Mouse (Mus musculus) liver, embryonic 11.5 days (tissue): ENCODE data around the gene Capn11. TPM values are rescaled to one million over a fixed set of nuclear protein-coding genes. Genes with fewer than 3 reads are reported as not detected.

ENCODE experiments used
- ATAC-seq: fragments of 200-750 bp; cut with Nextera tagmentation; replicated peaks from 2 replicates; pipeline ENCODE4 v1.8.0; 2017; ENCODE audit warnings: moderate number of reproducible peaks, mild to moderate bottlenecking, moderate TSS enrichment, moderate library complexity; ENCODE audit not compliant: low FRiP score
- DNase-seq: peaks from one replicate; pipeline ENCODE4 v3.0.0-alpha.2; 2017; ENCODE audit warnings: low spot score
- H3K27ac ChIP-seq: fragments of 300-500 bp; sonication (generic); 2 replicates; pipeline ENCODE4 v1.5.1; 2014; ENCODE audit warnings: mild to moderate bottlenecking, low read depth, low read length, control low read depth
- H3K27me3 ChIP-seq: fragments of 300-500 bp; sonication (generic); replicated peaks from 2 replicates; pipeline ENCODE4 v1.6.1; 2014; ENCODE audit warnings: low read length, mixed read lengths; ENCODE audit not compliant: control insufficient read depth, insufficient read depth
- H3K36me3 ChIP-seq: fragments of 300-500 bp; sonication (generic); 2 replicates; pipeline ENCODE4 v1.6.1; 2014; ENCODE audit warnings: mild to moderate bottlenecking, low read length, moderate library complexity, mixed read lengths; ENCODE audit not compliant: control insufficient read depth, insufficient read depth
- H3K4me1 ChIP-seq: fragments of 300-500 bp; sonication (generic); replicated peaks from 2 replicates; pipeline ENCODE4 v1.6.1; 2014; ENCODE audit warnings: low read length, mixed read lengths; ENCODE audit not compliant: control insufficient read depth, insufficient read depth
- H3K4me2 ChIP-seq: fragments of 300-500 bp; sonication (generic); 2 replicates; pipeline ENCODE4 v1.6.1; 2014; ENCODE audit warnings: mild to moderate bottlenecking, control low read depth, moderate library complexity
- H3K4me3 ChIP-seq: fragments of 300-500 bp; sonication (generic); 2 replicates; pipeline ENCODE4 v1.5.1; 2014; ENCODE audit warnings: low read depth, low read length, control low read depth
- H3K9ac ChIP-seq: fragments of 300-500 bp; sonication (generic); 2 replicates; pipeline ENCODE4 v1.6.1; 2014; ENCODE audit warnings: low read depth, low read length, control low read depth
- H3K9me3 ChIP-seq: fragments of 300-500 bp; sonication (generic); 2 replicates; pipeline ENCODE4 v1.6.1; 2016; ENCODE audit warnings: low read length, inconsistent platforms, mixed read lengths; ENCODE audit not compliant: control insufficient read depth
- WGBS: fragments of 180-500 bp; shearing (Covaris S2); extraction: QIAGEN DNeasy Blood & Tissue Kit; methylation state at CpG from one replicate; pipeline ENCODE4 v1.1.7; 2014; 5-methylcytosine and 5-hydroxymethylcytosine counted together
- polyA plus RNA-seq: library from polyadenylated mRNA; unstranded; fragments of >200 nt; fragmentation: Nextera tagmentation; extraction: Ambion mirVana; gene quantifications from 2 replicates; pipeline ENCODE4 v1.2.1, GENCODE M21; 2014

Gene Capn11
- polyA plus RNA-seq, 1 experiment from 2014 or later, result 0.43 TPM

GRCm38 (mm10) chr17:45600267-45600666 lies 58.9 kb downstream of the Capn11 start:
- WGBS, result 68% methylated on average over 8 of the region's 8 CpGs
- Histone ChIP-seq H3K4me3 (no peak overlapping the region), H3K4me1 (peaks cover 60% of the 10 kb centered on the region), H3K4me2 (no peak overlapping the region; the same call in 1 of the 2 replicates), H3K27me3 (peaks cover 10% of the 10 kb centered on the region), H3K9me3 (no peaks in the 10 kb centered on the region), H3K9ac (no peak overlapping the region; the same call in 1 of the 2 replicates), H3K27ac (no peak overlapping the region), H3K36me3 (no peaks in the 10 kb centered on the region)
- no peak for DNase-seq
- no peak for ATAC-seq

GRCm38 (mm10) chr17:45599446-45600242 lies 59.5 kb downstream of the Capn11 start, which contains the start of gene Slc29a1:
Gene Slc29a1 (minus strand): TSS chr17:45599606.
- Histone ChIP-seq H3K9ac (peak within 1 kb of the TSS; percentile 57), H3K9me3 (no peaks in the 10 kb centered on the region), H3K36me3 (no peaks in the 10 kb centered on the region), H3K4me3 (peak within 1 kb of the TSS; percentile 49), H3K27me3 (peaks cover 10% of the 10 kb centered on the region), H3K27ac (no peak within 1 kb of the TSS; the same call in 1 of the 2 replicates), H3K4me2 (peak within 1 kb of the TSS; percentile 77), H3K4me1 (peaks cover 60% of the 10 kb centered on the region)
- peak; percentile 32; the same call in 1 of the 2 replicates for ATAC-seq
- 19% methylated on average over 32 of the region's 32 CpGs for WGBS
- no peak for DNase-seq

GRCm38 (mm10) chr17:45598891-45599290 lies 60.2 kb downstream of the Capn11 start:
- WGBS, result 51% methylated on average over 3 of the region's 3 CpGs
- no peak overlapping the region for H3K27ac ChIP-seq
- peaks cover 10% of the 10 kb centered on the region for H3K27me3 ChIP-seq
- H3K9ac ChIP-seq, result no peak overlapping the region
- peak overlapping the region; percentile 49 for H3K4me3 ChIP-seq
- peaks cover 61% of the 10 kb centered on the region for H3K4me1 ChIP-seq
- H3K9me3 ChIP-seq, result no peaks in the 10 kb centered on the region
- H3K36me3 ChIP-seq, result no peaks in the 10 kb centered on the region
- no peak for DNase-seq
- H3K4me2 ChIP-seq, result peak overlapping the region; percentile 77
- ATAC-seq, result no peak

- Histone ChIP-seq H3K36me3 (no peaks in the 10 kb centered on the region), H3K4me1 (peaks cover 66% of the 10 kb centered on the region), H3K27ac (no peak overlapping the region; the same call in 1 of the 2 replicates), H3K27me3 (peaks cover 10% of the 10 kb centered on the region), H3K9ac (0 out of 2 replicates have a peak overlapping the region, but pooled peaks have one; percentile 23), H3K4me3 (no peak overlapping the region), H3K9me3 (no peaks in the 10 kb centered on the region), H3K4me2 (no peak overlapping the region)
- WGBS, result 92% methylated on average over 2 of the region's 2 CpGs
- DNase-seq (no peak), ATAC-seq (no peak)
Observed at GRCm38 (mm10) chr17:45598376-45598775, 60.7 kb downstream of the Capn11 start.

GRCm38 (mm10) chr17:45597787-45598186 lies 61.3 kb downstream of the Capn11 start:
- ATAC-seq (no peak), DNase-seq (no peak)
- peaks cover 72% of the 10 kb centered on the region for H3K4me1 ChIP-seq
- WGBS, result 33% methylated on average over 3 of the region's 3 CpGs
- H3K9me3 ChIP-seq, result no peaks in the 10 kb centered on the region
- peaks cover 10% of the 10 kb centered on the region for H3K27me3 ChIP-seq
- no peak overlapping the region for H3K4me3 ChIP-seq
- H3K4me2 ChIP-seq, result no peak overlapping the region
- no peaks in the 10 kb centered on the region for H3K36me3 ChIP-seq
- H3K9ac ChIP-seq, result no peak overlapping the region
- H3K27ac ChIP-seq, result no peak overlapping the region

- Histone ChIP-seq H3K4me3 (peak overlapping the region; percentile 82; the same call in 1 of the 2 replicates), H3K27ac (peak overlapping the region; percentile 41; the same call in 1 of the 2 replicates), H3K36me3 (no peaks in the 10 kb centered on the region), H3K9me3 (no peaks in the 10 kb centered on the region), H3K4me1 (peaks cover 78% of the 10 kb centered on the region), H3K27me3 (peaks cover 10% of the 10 kb centered on the region), H3K9ac (peak overlapping the region; percentile 26; the same call in 1 of the 2 replicates), H3K4me2 (no peak overlapping the region)
- peak; percentile 44; the same call in 1 of the 2 replicates for ATAC-seq
- no peak for DNase-seq
- WGBS, result 42% methylated on average over 11 of the region's 11 CpGs
Observed at GRCm38 (mm10) chr17:45596631-45597396, 62.3 kb downstream of the Capn11 start.

- peaks cover 10% of the 10 kb centered on the region for H3K27me3 ChIP-seq
- 9% methylated on average over 23 of the region's 23 CpGs for WGBS
- peaks cover 73% of the 10 kb centered on the region for H3K4me1 ChIP-seq
- peak overlapping the region; percentile 93 for H3K9ac ChIP-seq
- peak overlapping the region; percentile 91 for H3K27ac ChIP-seq
- no peaks in the 10 kb centered on the region for H3K36me3 ChIP-seq
- ATAC-seq (no peak), DNase-seq (no peak)
- peak overlapping the region; percentile 99 for H3K4me2 ChIP-seq
- no peaks in the 10 kb centered on the region for H3K9me3 ChIP-seq
- H3K4me3 ChIP-seq, result peak overlapping the region; percentile 82
Observed at GRCm38 (mm10) chr17:45595736-45596390, 63.3 kb downstream of the Capn11 start.
